Mouse (Mus musculus): ENCODE measurements at regions not wholly inside any gene's neighbourhood (a gene's known extent, or its start where the extent isn't known, plus 50 kb on each side); places are given as distances from the start of the nearest gene placed in this dataset.

DNA sequence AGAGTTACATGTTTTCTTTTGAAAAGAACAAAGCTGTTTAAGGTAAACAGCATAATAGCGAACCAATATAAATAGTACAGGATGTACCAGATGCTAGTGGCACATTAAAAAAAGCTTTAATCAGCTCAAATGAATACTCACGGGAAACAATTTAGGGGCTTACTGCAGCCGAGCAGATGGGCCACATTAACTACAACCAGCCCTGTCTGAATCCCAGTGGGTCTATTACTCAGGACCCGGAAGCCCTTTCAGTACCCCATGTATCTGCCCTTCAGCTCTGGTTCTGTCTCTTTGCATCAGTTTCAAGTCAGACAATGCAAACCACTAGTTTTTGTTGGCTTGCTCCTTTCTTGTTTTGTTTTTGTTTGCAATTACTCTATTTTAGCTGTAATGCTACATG is 210.9 kb upstream of the Crbn start:
- DNase-seq = no peak
- no peak overlapping the region for H3K4me3 ChIP-seq (ENCODE audit: insufficient read depth, low read depth, low read length)
- H3K27ac ChIP-seq (ENCODE audit: insufficient read depth, low read depth, low read length) = no peak overlapping the region
- H3K4me1 ChIP-seq (ENCODE audit: control insufficient read depth, insufficient read depth, low read length) = no peaks in the 10 kb centered on the region
- no peaks in the 10 kb centered on the region for H3K36me3 ChIP-seq (ENCODE audit: control insufficient read depth, insufficient read depth, low read length)
- H3K27me3 ChIP-seq (replicated peaks; ENCODE audit: control insufficient read depth, insufficient read depth, low read length) = no peaks in the 10 kb centered on the region
- TF ChIP-seq POLR2A (IDR thresholded peaks at IDR 0.05; ENCODE audit: low read depth, low read length) (no peak), CTCF (conservative IDR thresholded peaks at IDR 0.05; ENCODE audit: insufficient read depth, insufficient read length, low read depth, low read length) (no peak)
- WGBS = 70% methylated on average over 4 of the region's 4 CpGs

DNA sequence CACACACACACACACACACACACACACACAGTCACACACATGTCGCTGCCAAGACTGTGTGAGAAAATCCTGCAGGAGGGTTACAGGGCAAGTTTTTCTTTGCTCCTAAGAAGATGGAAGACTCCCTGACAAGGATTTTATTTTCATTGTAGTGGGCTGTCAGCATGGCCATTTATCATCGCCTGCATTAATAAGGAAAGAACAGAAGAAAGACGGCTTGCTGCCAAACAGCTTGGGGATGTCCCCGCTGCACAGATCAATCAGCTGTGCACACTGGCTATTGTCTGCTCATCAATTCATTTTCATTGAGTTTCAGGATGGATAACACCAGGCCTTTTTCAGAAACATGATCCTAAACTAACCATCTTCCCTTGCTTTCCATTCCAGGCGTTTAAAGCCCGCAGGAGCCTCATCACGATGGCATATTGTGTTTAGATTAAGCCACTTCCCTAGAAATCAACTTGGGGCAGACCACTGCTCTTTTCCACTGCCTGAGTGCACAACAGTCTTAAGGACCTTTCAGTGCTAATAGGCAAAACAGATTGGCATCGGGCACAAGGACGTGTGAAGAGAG is 213.1 kb upstream of the Crbn start:
- no peaks in the 10 kb centered on the region for H3K4me1 ChIP-seq (ENCODE audit: control insufficient read depth, insufficient read depth, low read length)
- WGBS = 10% methylated on average over 9 of the region's 9 CpGs
- no peak overlapping the region for H3K27ac ChIP-seq (ENCODE audit: insufficient read depth, low read depth, low read length)
- DNase-seq = peak; percentile 27
- TF ChIP-seq CTCF (conservative IDR thresholded peaks at IDR 0.05; ENCODE audit: insufficient read depth, insufficient read length, low read depth, low read length) (no peak), POLR2A (IDR thresholded peaks at IDR 0.05; ENCODE audit: low read depth, low read length) (no peak)
- H3K4me3 ChIP-seq (ENCODE audit: insufficient read depth, low read depth, low read length) = no peak overlapping the region
- H3K36me3 ChIP-seq (ENCODE audit: control insufficient read depth, insufficient read depth, low read length) = no peaks in the 10 kb centered on the region
- H3K27me3 ChIP-seq (replicated peaks; ENCODE audit: control insufficient read depth, insufficient read depth, low read length) = no peaks in the 10 kb centered on the region

GRCm38 (mm10) chr6:107019126-107019525 is 219.2 kb upstream of the Crbn start:
- no peak for TF ChIP-seq POLR2A (IDR thresholded peaks at IDR 0.05; ENCODE audit: low read depth, low read length)
- no peak for TF ChIP-seq CTCF (conservative IDR thresholded peaks at IDR 0.05; ENCODE audit: insufficient read depth, insufficient read length, low read depth, low read length)
- H3K4me3 ChIP-seq (ENCODE audit: insufficient read depth, low read depth, low read length) = no peak overlapping the region
- WGBS = 65% methylated on average over 3 of the region's 3 CpGs
- H3K27me3 ChIP-seq (replicated peaks; ENCODE audit: control insufficient read depth, insufficient read depth, low read length) = no peaks in the 10 kb centered on the region
- H3K27ac ChIP-seq (ENCODE audit: insufficient read depth, low read depth, low read length) = no peak overlapping the region
- no peaks in the 10 kb centered on the region for H3K4me1 ChIP-seq (ENCODE audit: control insufficient read depth, insufficient read depth, low read length)
- no peak for DNase-seq
- H3K36me3 ChIP-seq (ENCODE audit: control insufficient read depth, insufficient read depth, low read length) = no peaks in the 10 kb centered on the region

DNA sequence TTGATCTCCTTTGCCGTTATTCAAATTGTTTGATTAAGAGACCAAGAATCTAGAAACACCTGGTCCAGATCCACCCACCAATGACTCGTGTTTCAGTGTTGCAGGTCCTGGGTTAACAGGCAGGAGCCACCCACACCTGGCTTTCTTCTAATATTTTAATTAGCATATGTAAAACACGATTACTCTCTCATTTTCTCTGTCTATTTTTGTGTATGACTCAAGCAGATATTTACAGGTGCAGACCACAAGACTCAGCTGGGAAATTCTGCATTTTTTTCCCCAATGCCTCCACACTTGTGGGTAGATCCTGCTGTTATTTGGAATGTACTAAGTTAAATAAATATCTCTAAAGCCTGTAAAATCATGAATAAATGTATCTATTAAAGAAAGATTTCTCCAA is 245.3 kb upstream of the Crbn start:
- WGBS = 71% methylated on average over 3 of the region's 3 CpGs
- DNase-seq = no peak
- Histone ChIP-seq H3K36me3 (ENCODE audit: control insufficient read depth, insufficient read depth, low read length) (no peaks in the 10 kb centered on the region), H3K27ac (ENCODE audit: insufficient read depth, low read depth, low read length) (no peak overlapping the region), H3K27me3 (replicated peaks; ENCODE audit: control insufficient read depth, insufficient read depth, low read length) (no peaks in the 10 kb centered on the region), H3K4me1 (ENCODE audit: control insufficient read depth, insufficient read depth, low read length) (no peaks in the 10 kb centered on the region), H3K4me3 (ENCODE audit: insufficient read depth, low read depth, low read length) (no peak overlapping the region)
- TF ChIP-seq CTCF (conservative IDR thresholded peaks at IDR 0.05; ENCODE audit: insufficient read depth, insufficient read length, low read depth, low read length) (no peak), POLR2A (IDR thresholded peaks at IDR 0.05; ENCODE audit: low read depth, low read length) (no peak)

GRCm38 (mm10) chr6:107051604-107052003 is 251.7 kb upstream of the Crbn start:
- no peak overlapping the region for H3K27ac ChIP-seq (ENCODE audit: insufficient read depth, low read depth, low read length)
- no peaks in the 10 kb centered on the region for H3K36me3 ChIP-seq (ENCODE audit: control insufficient read depth, insufficient read depth, low read length)
- 93% methylated on average over 1 of the region's 1 CpGs for WGBS
- TF ChIP-seq CTCF (conservative IDR thresholded peaks at IDR 0.05; ENCODE audit: insufficient read depth, insufficient read length, low read depth, low read length) = no peak
- TF ChIP-seq POLR2A (IDR thresholded peaks at IDR 0.05; ENCODE audit: low read depth, low read length) = no peak
- H3K27me3 ChIP-seq (replicated peaks; ENCODE audit: control insufficient read depth, insufficient read depth, low read length) = no peaks in the 10 kb centered on the region
- no peaks in the 10 kb centered on the region for H3K4me1 ChIP-seq (ENCODE audit: control insufficient read depth, insufficient read depth, low read length)
- no peak for DNase-seq
- no peak overlapping the region for H3K4me3 ChIP-seq (ENCODE audit: insufficient read depth, low read depth, low read length)

DNA sequence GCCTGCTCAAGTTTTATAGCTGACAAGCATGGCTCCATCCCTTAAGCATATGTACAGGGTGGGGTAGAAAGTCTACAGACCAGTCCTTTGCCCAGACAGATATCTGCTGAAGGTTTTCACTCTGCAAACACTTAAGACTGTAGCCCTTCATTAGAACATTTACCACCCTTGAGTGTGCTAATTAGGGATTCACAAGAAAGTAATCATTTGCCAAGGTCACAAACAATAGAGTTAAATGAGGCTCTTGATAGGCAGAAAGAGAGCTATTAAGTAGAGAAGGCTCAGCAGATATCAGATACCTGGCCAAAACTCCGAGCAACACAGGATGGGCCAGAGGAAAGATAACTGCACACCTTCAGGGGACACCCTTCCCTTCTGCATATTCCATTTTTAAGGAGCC is 252.3 kb upstream of the Crbn start:
- DNase-seq = no peak
- 53% methylated on average over 1 of the region's 1 CpGs for WGBS
- no peak overlapping the region for H3K27ac ChIP-seq (ENCODE audit: insufficient read depth, low read depth, low read length)
- H3K4me1 ChIP-seq (ENCODE audit: control insufficient read depth, insufficient read depth, low read length) = no peaks in the 10 kb centered on the region
- H3K4me3 ChIP-seq (ENCODE audit: insufficient read depth, low read depth, low read length) = no peak overlapping the region
- TF ChIP-seq POLR2A (IDR thresholded peaks at IDR 0.05; ENCODE audit: low read depth, low read length) (no peak), CTCF (conservative IDR thresholded peaks at IDR 0.05; ENCODE audit: insufficient read depth, insufficient read length, low read depth, low read length) (no peak)
- no peaks in the 10 kb centered on the region for H3K27me3 ChIP-seq (replicated peaks; ENCODE audit: control insufficient read depth, insufficient read depth, low read length)
- no peaks in the 10 kb centered on the region for H3K36me3 ChIP-seq (ENCODE audit: control insufficient read depth, insufficient read depth, low read length)

DNA sequence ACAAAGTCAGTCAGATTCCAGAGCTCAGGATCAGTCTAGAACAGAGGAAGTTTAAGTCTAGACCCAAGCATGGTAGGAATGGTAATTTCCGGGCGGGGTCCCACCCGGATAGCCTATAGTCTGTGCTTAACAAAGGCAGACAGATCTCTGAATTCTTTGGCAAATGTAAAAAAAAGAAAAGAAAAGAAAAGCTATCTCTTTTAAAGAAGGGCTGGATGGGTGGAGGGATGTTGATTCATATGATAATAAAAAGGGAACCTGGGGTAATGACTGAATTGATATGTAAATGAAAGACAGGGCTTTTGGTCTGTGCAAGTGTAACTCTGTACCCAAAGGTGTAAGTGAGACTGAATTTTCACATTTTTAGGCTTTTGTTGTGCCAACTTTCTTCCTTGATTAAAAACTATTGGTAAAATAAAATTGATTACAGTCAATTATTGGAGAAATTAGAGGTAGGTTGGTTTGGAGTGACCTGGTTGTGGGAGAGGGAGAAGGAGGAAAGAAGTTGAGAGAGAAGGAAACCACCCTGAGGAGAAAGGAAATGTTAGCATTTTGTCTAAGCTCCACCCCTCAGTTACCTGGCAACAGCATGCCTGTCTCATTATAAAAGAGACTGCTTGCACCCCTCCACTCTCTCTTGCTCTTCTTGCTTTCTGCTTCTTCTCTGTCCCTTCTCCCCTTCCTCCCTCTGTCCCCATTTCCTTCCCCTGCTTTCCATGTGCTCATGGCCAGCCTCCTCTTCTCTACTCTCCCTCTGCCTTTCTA is 259.3 kb upstream of the Crbn start:
- H3K27ac ChIP-seq (ENCODE audit: insufficient read depth, low read depth, low read length) = no peak overlapping the region
- WGBS = 89% methylated on average over 3 of the region's 3 CpGs
- H3K36me3 ChIP-seq (ENCODE audit: control insufficient read depth, insufficient read depth, low read length) = no peaks in the 10 kb centered on the region
- H3K4me1 ChIP-seq (ENCODE audit: control insufficient read depth, insufficient read depth, low read length) = no peaks in the 10 kb centered on the region
- no peak for TF ChIP-seq POLR2A (IDR thresholded peaks at IDR 0.05; ENCODE audit: low read depth, low read length)
- no peak for TF ChIP-seq CTCF (conservative IDR thresholded peaks at IDR 0.05; ENCODE audit: insufficient read depth, insufficient read length, low read depth, low read length)
- no peak for DNase-seq
- H3K4me3 ChIP-seq (ENCODE audit: insufficient read depth, low read depth, low read length) = no peak overlapping the region
- no peaks in the 10 kb centered on the region for H3K27me3 ChIP-seq (replicated peaks; ENCODE audit: control insufficient read depth, insufficient read depth, low read length)

All from kidney, adult 2 months (tissue).